Mouse (Mus musculus): ENCODE data around the gene Olfr1512. TPM values are rescaled to one million over a fixed set of nuclear protein-coding genes. Genes with fewer than 3 reads are reported as not detected.

Gene Olfr1512
- total RNA-seq, 2 experiments from 2014 or later: not detected

Other genes starting within 250 kb of the Olfr1512 start
- gene Supt16, start 181.8 kb downstream of the Olfr1512 start, total RNA-seq (2021): 10 to 100 TPM; 50.8 to 51.3 TPM
- gene Chd8, start 121.4 kb downstream of the Olfr1512 start, total RNA-seq (2021): 100 to 1,000 TPM in 1 of 2 experiments, 10 to 100 TPM in 1; 99.3 to 148 TPM
- gene Tox4, start 100.0 kb downstream of the Olfr1512 start, total RNA-seq (2021): 10 to 100 TPM; 58.6 to 68.3 TPM
- 10 to 100 TPM; 35.9 to 36.2 TPM for gene Rab2b, start 99.6 kb downstream of the Olfr1512 start, total RNA-seq (2021)
- 10 to 100 TPM; 26.4 to 49.8 TPM for gene Mettl3, start 74.0 kb downstream of the Olfr1512 start, total RNA-seq (2021)
- gene Sall2, start 50.4 kb downstream of the Olfr1512 start, total RNA-seq (2021): 10 to 100 TPM; 29.1 to 32.9 TPM
- gene Olfr1513, start 22.8 kb downstream of the Olfr1512 start, total RNA-seq (2021): not detected
- not detected for gene Olfr1511, start 18.2 kb upstream of the Olfr1512 start, total RNA-seq (2021)
- not detected for gene Olfr1510, start 35.2 kb upstream of the Olfr1512 start, total RNA-seq (2021)
- not detected for gene Olfr1509, start 63.8 kb upstream of the Olfr1512 start, total RNA-seq (2021)
- gene Olfr1508, start 88.3 kb upstream of the Olfr1512 start, total RNA-seq (2021): not detected
- gene Olfr1507, start 116.6 kb upstream of the Olfr1512 start, total RNA-seq (2021): not detected